Mouse (Mus musculus) lung, embryonic 15.5 days (tissue): Measurements from ENCODE around the gene Retreg1. TPM values are rescaled to one million over a fixed set of nuclear protein-coding genes. Genes with fewer than 3 reads are reported as not detected.
A peak's percentile ranks its signal among the peaks of the same experiment; 100 is the strongest.

ENCODE experiments used
- ATAC-seq: fragments of 200-750 bp; cut with Nextera tagmentation; 2 replicates; pipeline ENCODE4 v1.8.0; 2017; ENCODE audit warnings: moderate number of reproducible peaks, borderline replicate concordance; ENCODE audit not compliant: low FRiP score, low TSS enrichment; ENCODE audit errors: extremely low read depth
- H3K27ac ChIP-seq: fragments of 300-500 bp; sonication (generic); 2 replicates; pipeline ENCODE4 v1.5.1; 2015; ENCODE audit warnings: moderate library complexity, mild to moderate bottlenecking, inconsistent platforms
- H3K27me3 ChIP-seq: fragments of 300-500 bp; sonication (generic); 2 replicates; pipeline ENCODE4 v1.6.1; 2015; ENCODE audit warnings: inconsistent platforms
- H3K36me3 ChIP-seq: fragments of 300-500 bp; sonication (generic); 2 replicates; pipeline ENCODE4 v1.6.1; 2015; ENCODE audit warnings: inconsistent platforms
- H3K4me1 ChIP-seq: fragments of 300-500 bp; sonication (generic); 2 replicates; pipeline ENCODE4 v1.6.1; 2015; ENCODE audit warnings: inconsistent platforms
- H3K4me2 ChIP-seq: fragments of 300-500 bp; sonication (generic); 2 replicates; pipeline ENCODE4 v1.6.1; 2015; ENCODE audit warnings: inconsistent platforms, mild to moderate bottlenecking, moderate library complexity
- H3K4me3 ChIP-seq: fragments of 300-500 bp; sonication (generic); 2 replicates; pipeline ENCODE4 v1.5.1; 2015; ENCODE audit warnings: mild to moderate bottlenecking, inconsistent platforms
- H3K9ac ChIP-seq: fragments of 300-500 bp; sonication (generic); 2 replicates; pipeline ENCODE4 v1.6.1; 2015; ENCODE audit warnings: inconsistent platforms
- H3K9me3 ChIP-seq: fragments of 300-500 bp; sonication (generic); 2 replicates; pipeline ENCODE4 v1.6.1; 2016; ENCODE audit warnings: inconsistent platforms
- WGBS: fragments of 180-500 bp; shearing (Covaris S2); methylation state at CpG from one replicate; pipeline ENCODE4 v1.1.7; 2015; 5-methylcytosine and 5-hydroxymethylcytosine counted together
- polyA plus RNA-seq: library from polyadenylated mRNA; unstranded; fragments of >200 nt; fragmentation: Nextera tagmentation; extraction: Ambion mirVana; gene quantifications from 2 replicates; pipeline ENCODE4 v1.2.1, GENCODE M21; 2015

Retreg1 gene
- polyA plus RNA-seq, 1 experiment from 2014 or later = 8.0 TPM

DNA sequence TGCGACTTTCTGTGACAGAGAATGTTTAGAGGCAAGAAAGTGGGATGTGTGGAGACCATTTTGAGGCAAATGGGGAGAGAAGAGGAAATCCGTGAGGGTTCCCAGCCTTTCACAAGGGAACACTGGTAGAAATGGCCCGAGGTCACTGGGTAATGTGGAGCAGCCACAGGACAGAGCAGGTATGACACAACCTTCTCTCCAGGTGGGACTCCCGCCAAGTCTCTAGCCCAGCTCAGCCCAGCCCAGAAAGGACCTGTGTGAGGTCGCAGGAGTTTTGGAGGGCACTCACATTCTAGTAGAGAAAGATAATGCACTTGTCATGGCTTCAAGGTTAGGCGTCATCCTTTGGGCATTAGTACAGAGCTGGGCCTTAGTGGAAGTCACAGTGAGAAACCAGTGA lies 23.1 kb downstream of the Retreg1 start:
- H3K27me3 ChIP-seq = no peaks in the 10 kb centered on the region
- no peaks in the 10 kb centered on the region for H3K9me3 ChIP-seq
- no peak for ATAC-seq
- H3K9ac ChIP-seq = no peak overlapping the region
- no peaks in the 10 kb centered on the region for H3K36me3 ChIP-seq
- no peaks in the 10 kb centered on the region for H3K4me1 ChIP-seq
- H3K27ac ChIP-seq = no peak overlapping the region
- no peak overlapping the region for H3K4me3 ChIP-seq
- WGBS = 77% methylated on average over 6 of the region's 6 CpGs
- no peak overlapping the region for H3K4me2 ChIP-seq

DNA sequence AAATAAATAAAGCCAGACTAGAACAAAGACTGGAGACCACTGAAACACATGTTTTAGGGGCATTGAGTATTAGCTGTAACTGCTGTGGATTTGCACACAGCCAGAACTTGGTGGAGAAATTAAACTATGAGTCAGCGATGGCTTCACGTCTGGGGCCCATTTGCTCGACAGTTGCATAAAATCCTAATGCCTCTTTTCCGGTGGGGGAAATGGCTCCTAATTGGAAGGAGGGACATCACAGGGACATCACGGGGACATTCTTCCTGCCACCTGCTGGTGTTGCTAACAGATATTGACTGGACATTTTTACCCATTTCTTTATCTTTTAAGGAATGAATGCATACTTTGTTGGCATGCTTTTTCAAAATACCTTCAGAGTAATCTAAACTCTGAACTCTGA lies 26.1 kb downstream of the Retreg1 start:
- Histone ChIP-seq H3K36me3 (no peaks in the 10 kb centered on the region), H3K9ac (no peak overlapping the region), H3K27me3 (no peaks in the 10 kb centered on the region), H3K4me1 (no peaks in the 10 kb centered on the region), H3K9me3 (no peaks in the 10 kb centered on the region), H3K4me3 (no peak overlapping the region), H3K27ac (no peak overlapping the region), H3K4me2 (no peak overlapping the region)
- ATAC-seq = no peak
- WGBS = 61% methylated on average over 5 of the region's 5 CpGs

DNA sequence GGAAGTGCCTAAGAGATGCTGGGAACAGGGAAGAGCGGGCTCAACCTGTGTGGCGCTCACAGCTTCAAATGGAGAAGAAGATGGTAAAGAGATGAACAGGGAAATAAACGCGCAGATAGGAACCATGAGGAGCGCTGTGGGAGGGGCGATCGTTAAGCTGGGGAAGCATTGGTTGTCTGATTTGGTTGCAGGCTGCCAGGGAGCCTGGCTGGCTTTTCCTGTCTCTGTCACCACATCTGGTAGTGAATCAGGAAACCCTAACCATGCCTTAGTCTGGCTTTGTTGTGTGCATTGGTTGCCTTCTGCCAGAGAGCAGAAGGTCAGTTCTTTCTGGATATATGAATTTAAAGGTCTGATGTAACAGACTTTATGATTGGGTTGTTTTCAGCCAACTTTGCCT lies 28.5 kb downstream of the Retreg1 start:
- no peaks in the 10 kb centered on the region for H3K9me3 ChIP-seq
- ATAC-seq = no peak
- H3K27ac ChIP-seq = no peak overlapping the region
- no peak overlapping the region for H3K9ac ChIP-seq
- H3K4me1 ChIP-seq = peaks cover 5% of the 10 kb centered on the region
- no peak overlapping the region for H3K4me3 ChIP-seq
- H3K4me2 ChIP-seq = no peak overlapping the region
- WGBS = 91% methylated on average over 7 of the region's 7 CpGs
- no peaks in the 10 kb centered on the region for H3K27me3 ChIP-seq
- no peaks in the 10 kb centered on the region for H3K36me3 ChIP-seq

DNA sequence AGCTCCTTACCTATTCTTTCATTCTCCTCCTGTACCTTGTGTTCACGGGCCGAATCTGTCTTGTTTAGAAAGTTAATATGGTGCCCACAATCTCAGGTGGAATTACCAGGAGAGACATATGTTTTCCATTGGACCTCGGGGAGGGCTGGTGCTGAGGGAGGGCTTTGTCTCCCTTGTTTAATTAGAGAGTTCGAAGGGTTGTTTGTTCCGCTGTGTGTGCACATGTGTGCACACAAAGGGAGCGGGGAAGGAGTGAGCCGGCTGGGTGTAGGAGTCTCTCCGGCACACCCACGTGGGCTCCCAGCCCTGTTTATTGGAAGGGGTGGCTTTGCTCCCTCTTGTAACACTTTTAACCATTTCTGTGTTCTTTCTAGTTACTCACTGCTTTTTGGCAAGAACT lies 29.1 kb downstream of the Retreg1 start:
- no peaks in the 10 kb centered on the region for H3K36me3 ChIP-seq
- no peak overlapping the region for H3K4me2 ChIP-seq
- H3K27me3 ChIP-seq = no peaks in the 10 kb centered on the region
- H3K9me3 ChIP-seq = no peaks in the 10 kb centered on the region
- peaks cover 12% of the 10 kb centered on the region for H3K4me1 ChIP-seq
- ATAC-seq = no peak
- H3K27ac ChIP-seq = no peak overlapping the region
- 53% methylated on average over 9 of the region's 9 CpGs for WGBS
- no peak overlapping the region for H3K4me3 ChIP-seq
- no peak overlapping the region for H3K9ac ChIP-seq

DNA sequence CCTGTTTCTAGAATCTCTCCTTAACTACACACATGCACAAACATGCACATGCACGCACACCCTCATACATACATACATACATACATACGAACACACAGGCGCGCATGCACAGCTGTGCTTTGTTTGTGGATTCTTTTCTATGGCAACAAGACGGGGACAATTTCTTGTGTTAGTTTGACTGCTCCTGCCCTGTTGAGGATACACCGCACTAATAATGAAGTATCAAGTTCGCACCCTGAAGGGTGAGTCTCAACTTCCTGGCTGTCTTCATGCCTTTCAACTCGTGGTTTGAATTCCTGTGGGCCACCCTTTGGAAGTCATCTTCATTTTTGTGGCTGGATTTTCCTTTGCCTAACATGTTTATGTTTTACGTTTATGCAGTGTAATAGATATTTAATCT lies 29.7 kb downstream of the Retreg1 start:
- no peaks in the 10 kb centered on the region for H3K27me3 ChIP-seq
- H3K9ac ChIP-seq = no peak overlapping the region
- 74% methylated on average over 9 of the region's 9 CpGs for WGBS
- no peak overlapping the region for H3K4me3 ChIP-seq
- no peaks in the 10 kb centered on the region for H3K9me3 ChIP-seq
- peaks cover 17% of the 10 kb centered on the region for H3K4me1 ChIP-seq
- ATAC-seq = no peak
- no peaks in the 10 kb centered on the region for H3K36me3 ChIP-seq
- H3K27ac ChIP-seq = no peak overlapping the region
- no peak overlapping the region for H3K4me2 ChIP-seq

DNA sequence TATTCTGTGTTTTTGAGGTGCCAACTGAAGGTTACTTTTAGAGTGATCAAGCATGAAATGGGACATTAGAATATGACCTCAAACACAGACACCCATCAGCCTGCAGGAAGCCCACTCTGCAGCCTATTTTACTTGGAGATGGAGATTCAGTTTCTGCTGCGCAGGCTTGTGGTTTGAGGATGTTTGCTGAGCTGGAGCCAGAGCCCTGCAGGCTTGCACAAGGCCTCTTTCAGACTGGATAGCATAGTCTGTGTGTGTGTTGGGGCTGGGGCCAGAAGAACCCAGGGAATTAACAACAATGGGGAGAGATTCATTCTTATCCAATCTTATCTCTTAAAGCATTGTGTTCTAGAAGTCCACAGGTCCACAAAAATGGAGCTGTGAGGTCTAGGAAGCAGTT lies 30.6 kb downstream of the Retreg1 start:
- Histone ChIP-seq H3K4me2 (no peak overlapping the region), H3K27ac (no peak overlapping the region), H3K9me3 (no peaks in the 10 kb centered on the region), H3K27me3 (no peaks in the 10 kb centered on the region), H3K36me3 (no peaks in the 10 kb centered on the region), H3K9ac (no peak overlapping the region), H3K4me3 (no peak overlapping the region), H3K4me1 (peaks cover 20% of the 10 kb centered on the region)
- WGBS = 62% methylated on average over 1 of the region's 1 CpGs
- no peak for ATAC-seq

DNA sequence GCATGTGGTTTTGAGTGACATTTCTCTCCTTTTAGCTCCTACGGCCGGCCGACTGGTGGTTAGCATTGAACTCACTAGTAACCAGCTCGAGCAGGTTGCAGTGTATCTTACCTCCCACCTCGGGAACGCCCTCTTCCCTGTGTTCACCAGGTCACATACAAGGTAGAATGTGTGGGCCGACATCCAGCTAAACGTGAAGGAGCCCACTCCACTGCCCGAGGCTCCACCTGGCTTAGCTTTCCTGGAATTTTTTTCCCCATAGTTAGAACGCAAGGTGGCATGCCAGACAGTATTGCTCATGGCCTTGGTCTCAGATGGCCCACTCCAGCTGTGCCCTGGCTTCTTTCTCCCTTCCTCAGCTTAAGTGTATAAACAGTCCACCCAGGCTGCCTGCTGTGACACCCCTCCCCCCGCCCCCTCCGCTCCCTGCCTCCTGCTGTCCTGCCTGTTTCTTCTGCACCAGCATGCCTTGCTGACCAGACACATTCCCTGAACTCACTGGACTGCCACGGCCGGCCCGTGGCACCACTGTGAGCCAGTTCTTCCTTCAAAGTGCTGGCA lies 33.7 kb downstream of the Retreg1 start:
- H3K9me3 ChIP-seq = no peaks in the 10 kb centered on the region
- no peaks in the 10 kb centered on the region for H3K36me3 ChIP-seq
- no peak overlapping the region for H3K4me3 ChIP-seq
- peak; percentile 49; the same call in 1 of the 2 replicates for ATAC-seq
- peaks cover 20% of the 10 kb centered on the region for H3K4me1 ChIP-seq
- no peak overlapping the region for H3K9ac ChIP-seq
- H3K4me2 ChIP-seq = no peak overlapping the region
- no peak overlapping the region for H3K27ac ChIP-seq
- WGBS = 35% methylated on average over 15 of the region's 15 CpGs
- H3K27me3 ChIP-seq = no peaks in the 10 kb centered on the region

DNA sequence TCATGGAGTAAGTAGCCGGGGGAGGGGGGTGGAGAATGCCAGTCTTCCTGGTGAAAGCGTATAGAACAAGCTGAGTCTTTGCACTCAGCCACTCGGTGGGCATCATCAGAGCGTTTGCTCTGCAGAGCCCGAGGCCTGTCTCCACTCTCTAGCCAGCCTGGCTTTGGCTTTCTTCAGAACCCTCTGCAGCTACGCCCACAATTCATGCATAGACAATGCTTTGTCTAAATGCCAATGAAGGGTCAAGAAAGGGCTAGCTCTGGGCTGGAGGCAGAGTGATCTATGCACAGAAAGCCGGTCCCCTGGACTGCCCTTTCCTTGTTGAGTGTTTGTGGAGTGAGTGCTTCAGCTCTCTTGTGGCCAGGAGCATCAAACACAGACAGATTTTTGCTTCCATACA lies 34.8 kb downstream of the Retreg1 start:
- Histone ChIP-seq H3K4me2 (no peak overlapping the region), H3K9me3 (no peaks in the 10 kb centered on the region), H3K4me3 (no peak overlapping the region), H3K9ac (no peak overlapping the region), H3K36me3 (no peaks in the 10 kb centered on the region), H3K27me3 (no peaks in the 10 kb centered on the region), H3K4me1 (peaks cover 20% of the 10 kb centered on the region), H3K27ac (no peak overlapping the region)
- 58% methylated on average over 7 of the region's 7 CpGs for WGBS
- no peak for ATAC-seq

DNA sequence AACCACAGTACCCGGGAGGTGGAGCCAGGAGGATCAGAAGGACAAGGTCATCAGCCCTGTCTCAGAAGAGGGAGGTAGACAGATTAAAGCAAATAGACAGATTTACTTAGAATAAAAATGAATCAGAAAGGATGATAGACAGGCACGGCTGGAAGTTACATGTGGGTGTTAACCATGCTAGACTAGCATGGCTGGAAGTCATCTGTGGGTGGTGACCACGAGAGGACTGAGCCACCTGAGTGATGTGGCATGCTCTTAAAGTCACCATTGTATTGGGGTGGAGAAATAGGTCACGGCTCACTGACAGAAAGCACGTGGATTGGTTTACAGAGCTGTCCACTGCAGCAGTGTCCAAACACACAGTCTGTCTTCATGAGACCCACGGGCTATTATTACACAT lies 36.2 kb downstream of the Retreg1 start:
- Histone ChIP-seq H3K27me3 (no peaks in the 10 kb centered on the region), H3K27ac (no peak overlapping the region), H3K36me3 (no peaks in the 10 kb centered on the region), H3K9me3 (no peaks in the 10 kb centered on the region), H3K4me1 (peaks cover 24% of the 10 kb centered on the region), H3K9ac (no peak overlapping the region), H3K4me2 (no peak overlapping the region), H3K4me3 (no peak overlapping the region)
- ATAC-seq = no peak
- WGBS = 70% methylated on average over 6 of the region's 6 CpGs

DNA sequence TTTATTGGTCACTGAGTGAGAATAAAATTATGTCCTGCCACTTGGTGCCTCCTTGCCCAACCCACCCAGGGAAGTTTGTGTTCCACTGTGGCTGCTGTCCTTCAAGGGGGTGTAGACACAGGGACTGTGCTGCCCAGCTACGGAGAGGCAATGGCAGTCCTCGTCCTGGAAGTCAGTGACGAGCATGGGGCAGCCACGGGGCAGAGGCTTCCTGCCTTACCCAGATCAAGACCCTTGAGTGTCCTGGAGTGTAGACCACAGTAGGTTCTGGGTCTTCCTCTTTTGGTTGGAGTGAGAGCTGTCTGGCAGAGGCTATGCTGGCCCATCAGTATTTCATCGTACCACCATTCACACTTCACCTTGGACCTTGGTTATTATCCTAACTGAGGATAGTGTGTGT lies 37.2 kb downstream of the Retreg1 start:
- ATAC-seq = no peak
- 85% methylated on average over 5 of the region's 5 CpGs for WGBS
- no peaks in the 10 kb centered on the region for H3K27me3 ChIP-seq

DNA sequence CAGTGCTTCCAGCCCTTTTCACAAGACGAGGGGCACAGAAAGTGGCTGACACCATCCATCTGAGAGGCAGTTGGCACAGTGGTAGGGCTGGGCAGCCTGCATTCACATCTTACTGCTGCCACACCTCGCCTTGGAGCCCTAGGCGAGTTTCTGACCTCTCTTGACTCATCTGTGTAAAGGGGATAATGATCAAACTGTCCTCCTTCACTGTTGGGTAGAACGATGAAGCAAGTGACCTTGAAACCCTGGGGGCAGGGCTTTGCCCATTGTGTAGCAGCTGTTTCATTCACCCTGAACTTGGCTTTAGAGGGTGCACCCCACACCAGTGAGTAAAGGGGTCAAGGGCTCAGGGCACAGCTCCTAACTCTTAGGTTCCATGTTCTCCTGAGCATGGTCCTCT lies 39.0 kb downstream of the Retreg1 start:
- no peak overlapping the region for H3K9ac ChIP-seq
- H3K4me1 ChIP-seq = peaks cover 20% of the 10 kb centered on the region
- no peaks in the 10 kb centered on the region for H3K36me3 ChIP-seq
- no peaks in the 10 kb centered on the region for H3K9me3 ChIP-seq
- 70% methylated on average over 4 of the region's 4 CpGs for WGBS
- no peak overlapping the region for H3K4me2 ChIP-seq
- no peaks in the 10 kb centered on the region for H3K27me3 ChIP-seq
- no peak for ATAC-seq
- no peak overlapping the region for H3K4me3 ChIP-seq
- no peak overlapping the region for H3K27ac ChIP-seq

More for the DNA sequence above, 37.2 kb downstream of the Retreg1 start:
- Histone ChIP-seq H3K4me2 (no peak overlapping the region), H3K27ac (no peak overlapping the region), H3K36me3 (no peaks in the 10 kb centered on the region), H3K9me3 (no peaks in the 10 kb centered on the region), H3K4me1 (peaks cover 30% of the 10 kb centered on the region), H3K9ac (no peak overlapping the region), H3K4me3 (no peak overlapping the region)

DNA sequence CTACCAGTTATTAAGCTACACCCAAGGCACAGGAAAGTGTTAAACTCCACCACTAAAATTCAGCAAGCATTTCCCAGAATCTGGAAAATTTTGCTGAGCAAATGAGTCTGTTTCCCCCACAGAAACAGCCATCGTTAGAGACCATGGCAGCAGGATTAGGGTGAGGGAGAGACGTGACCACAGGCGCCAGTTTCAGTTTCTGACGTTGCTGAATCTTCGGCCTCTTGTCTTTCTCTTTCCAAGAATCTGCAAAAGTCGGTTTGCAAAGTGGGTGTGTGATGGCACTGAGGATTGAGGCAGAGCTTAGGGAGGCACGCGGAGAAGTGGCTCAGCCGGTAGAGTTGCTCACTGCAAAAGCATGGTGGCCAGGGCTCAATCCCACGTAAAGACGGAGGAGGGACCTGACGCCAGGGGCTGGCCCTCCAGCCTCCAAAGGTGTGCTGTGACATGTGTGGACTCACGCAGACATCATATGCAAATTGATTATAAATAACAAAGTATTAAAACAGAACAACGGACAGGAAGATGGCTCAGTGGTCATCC lies 41.5 kb downstream of the Retreg1 start:
- Histone ChIP-seq H3K27ac (no peak overlapping the region), H3K9me3 (no peaks in the 10 kb centered on the region), H3K4me3 (no peak overlapping the region), H3K4me2 (no peak overlapping the region), H3K27me3 (no peaks in the 10 kb centered on the region), H3K4me1 (peaks cover 10% of the 10 kb centered on the region), H3K9ac (no peak overlapping the region), H3K36me3 (no peaks in the 10 kb centered on the region)
- ATAC-seq = no peak
- 70% methylated on average over 14 of the region's 14 CpGs for WGBS

DNA sequence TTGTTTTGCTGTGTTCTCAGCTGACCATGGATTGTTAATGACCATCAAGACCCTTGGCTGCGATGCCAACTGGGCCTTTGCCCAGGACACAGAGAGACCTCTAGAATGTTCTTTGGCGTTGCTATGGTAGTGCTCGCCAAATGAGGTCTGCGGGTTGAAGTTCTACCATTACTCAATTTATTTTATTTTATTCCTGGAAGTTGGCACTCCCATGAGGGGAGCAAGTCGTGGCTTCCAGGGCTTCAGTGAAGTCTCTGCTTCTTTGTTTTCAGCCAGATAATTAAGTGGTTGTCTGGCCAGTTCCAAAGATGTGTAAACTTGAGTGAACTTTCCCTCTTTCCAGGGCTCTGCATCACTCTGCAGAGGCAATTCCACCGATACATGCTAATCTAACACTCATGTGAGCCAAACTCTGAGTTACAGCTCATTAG lies 43.6 kb downstream of the Retreg1 start:
- 50% methylated on average over 6 of the region's 6 CpGs for WGBS
- Histone ChIP-seq H3K4me1 (peaks cover 10% of the 10 kb centered on the region), H3K4me2 (no peak overlapping the region), H3K27me3 (no peaks in the 10 kb centered on the region), H3K4me3 (no peak overlapping the region), H3K9ac (no peak overlapping the region), H3K9me3 (no peaks in the 10 kb centered on the region), H3K36me3 (no peaks in the 10 kb centered on the region), H3K27ac (no peak overlapping the region)
- ATAC-seq = peak; percentile 58; the same call in 1 of the 2 replicates
